Mouse (Mus musculus) Patski (cell line): ENCODE measurements at regions not wholly inside any gene's neighbourhood (a gene's known extent, or its start where the extent isn't known, plus 50 kb on each side); places are given as distances from the start of the nearest gene placed in this dataset.

Source experiments
- ATAC-seq: fragments of 100-300 bp; one replicate; pipeline ENCODE4 v1.8.0; 2021
- CTCF ChIA-PET: fragments of 350-600 bp; sonication (Branson Sonifier 250); formaldehyde crosslinking; loops from one replicate; lab custom pipeline; 2022; ENCODE audit warnings: inconsistent platforms; lab: Charles Lee
- POLR2A ChIA-PET: fragments of 350-600 bp; sonication (Branson Sonifier 250); formaldehyde crosslinking; loops from one replicate; lab custom pipeline; 2022; ENCODE audit warnings: antibody characterized with exemption, inconsistent platforms; lab: Charles Lee
- DNase-seq: peaks from one replicate; pipeline ENCODE4 v3.0.0-alpha.2; 2011; ENCODE audit warnings: low read depth, low spot score
- H3K27me3 ChIP-seq: fragments of 371-371 bp; one replicate; pipeline ENCODE4 v1.5.1; 2021
- CTCF ChIP-seq: fragments of 100-300 bp; IDR thresholded peaks from one replicate; pipeline ENCODE4 v1.5.1; 2021
- in situ Hi-C: fragments of 300-500 bp; cut with MboI; formaldehyde crosslinking; loops from 3 replicates; pipeline ENCODE4 v1.11.1; 2018; ENCODE audit warnings: low pct_unique_long_range_greater_than_20kb, mixed read lengths

- ChIA-PET POLR2A (no interaction called here), CTCF (interaction anchor here (1.6 kb wide), 1 partner anchor 12 kb away, joined by 3 read pairs; no protein-coding TSS in a partner anchor)
- TF ChIP-seq CTCF, result no peak
- in situ Hi-C loops, result no loop called here
- DNase-seq, result no peak
- ATAC-seq, result no peak
- no peaks in the 10 kb centered on the region for H3K27me3 ChIP-seq
Measured at GRCm38 (mm10) chr12:77018373-77018772, 56.4 kb upstream of the Max start.

DNA sequence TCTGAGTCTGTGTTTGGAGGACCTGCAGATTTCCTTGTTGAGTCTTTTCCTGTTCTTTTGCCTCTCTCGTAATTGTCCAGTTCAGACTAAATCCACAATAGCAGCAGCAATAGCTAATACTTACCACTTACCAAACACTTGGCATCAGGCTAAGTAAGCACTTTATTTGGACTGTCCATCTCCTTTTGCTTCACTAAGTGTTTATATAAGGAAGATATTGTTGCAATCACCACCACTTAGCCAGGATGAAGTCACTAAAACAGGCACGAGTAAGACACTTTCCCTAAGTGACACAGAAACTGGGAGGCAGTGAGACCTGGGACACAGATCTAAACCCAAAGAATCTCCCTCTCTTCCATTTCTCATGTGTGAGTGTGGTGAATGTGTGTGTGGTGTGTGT lies 52.9 kb upstream of the Max start:
- TF ChIP-seq CTCF, result no peak
- ChIA-PET CTCF (no interaction called here), POLR2A (no interaction called here)
- in situ Hi-C loops, result no loop called here
- no peaks in the 10 kb centered on the region for H3K27me3 ChIP-seq
- DNase-seq, result no peak
- no peak for ATAC-seq
